Mouse (Mus musculus): ENCODE measurements at regions not wholly inside any gene's neighbourhood (a gene's known extent, or its start where the extent isn't known, plus 50 kb on each side); places are given as distances from the start of the nearest gene placed in this dataset.

- H3K4me3 ChIP-seq: no peak overlapping the region
- intact Hi-C loops (cut with DNase I): no loop called here
- H3K27ac ChIP-seq: no peak overlapping the region
- DNase-seq: no peak
- TF ChIP-seq CTCF (IDR thresholded peaks at IDR 0.05): no peak
These were observed 223.8 kb upstream of the Zfp637 start for GRCm38 (mm10) chr6:117617168-117617567.

GRCm38 (mm10) chr6:117617951-117618350, 223.0 kb upstream of the Zfp637 start:
- no peak for TF ChIP-seq CTCF (IDR thresholded peaks at IDR 0.05)
- H3K27ac ChIP-seq: no peak overlapping the region
- no peak for DNase-seq
- intact Hi-C loops (cut with DNase I): no loop called here
- H3K4me3 ChIP-seq: no peak overlapping the region

- intact Hi-C loops (cut with DNase I): no loop called here
- no peak for TF ChIP-seq CTCF (IDR thresholded peaks at IDR 0.05)
- no peak for DNase-seq
These were observed 221.4 kb upstream of the Zfp637 start for GRCm38 (mm10) chr6:117619606-117620005.

GRCm38 (mm10) chr6:117622446-117622845, 218.5 kb upstream of the Zfp637 start:
- no peak for DNase-seq
- intact Hi-C loops (cut with DNase I): no loop called here
- Histone ChIP-seq H3K27ac (no peak overlapping the region), H3K4me3 (no peak overlapping the region)
- TF ChIP-seq CTCF (IDR thresholded peaks at IDR 0.05): no peak

More at GRCm38 (mm10) chr6:117619606-117620005, 221.4 kb upstream of the Zfp637 start:
- no peak overlapping the region for H3K27ac ChIP-seq
- no peak overlapping the region for H3K4me3 ChIP-seq

- intact Hi-C loops (cut with DNase I): no loop called here
- Histone ChIP-seq H3K4me3 (no peak overlapping the region), H3K27ac (no peak overlapping the region)
- TF ChIP-seq CTCF (IDR thresholded peaks at IDR 0.05): no peak
- no peak for DNase-seq
These were observed 218.0 kb upstream of the Zfp637 start for GRCm38 (mm10) chr6:117622946-117623345.

GRCm38 (mm10) chr6:117625716-117626115, 215.3 kb upstream of the Zfp637 start:
- no peak for DNase-seq
- peak overlapping the region; percentile 70 for H3K27ac ChIP-seq
- no peak for TF ChIP-seq CTCF (IDR thresholded peaks at IDR 0.05)
- H3K4me3 ChIP-seq: no peak overlapping the region
- intact Hi-C loops (cut with DNase I): no loop called here

- DNase-seq: no peak
- H3K4me3 ChIP-seq: no peak overlapping the region
- TF ChIP-seq CTCF (IDR thresholded peaks at IDR 0.05): no peak
- intact Hi-C loops (cut with DNase I): no loop called here
- H3K27ac ChIP-seq: no peak overlapping the region
These were observed 213.5 kb upstream of the Zfp637 start for GRCm38 (mm10) chr6:117627461-117627860.

GRCm38 (mm10) chr6:117646628-117647027, 194.4 kb upstream of the Zfp637 start:
- intact Hi-C loops (cut with DNase I): no loop called here

GRCm38 (mm10) chr6:117650541-117650940, 190.4 kb upstream of the Zfp637 start:
- Histone ChIP-seq H3K4me3 (no peak overlapping the region), H3K27ac (no peak overlapping the region)
- no peak for TF ChIP-seq CTCF (IDR thresholded peaks at IDR 0.05)
- intact Hi-C loops (cut with DNase I): no loop called here
- no peak for DNase-seq

More at GRCm38 (mm10) chr6:117646628-117647027, 194.4 kb upstream of the Zfp637 start:
- Histone ChIP-seq H3K4me3 (no peak overlapping the region), H3K27ac (0 out of 2 replicates have a peak overlapping the region, but pooled peaks have one; percentile 16)
- DNase-seq: peak; percentile 45
- peak; percentile 17; the same call in 1 of the 2 replicates for TF ChIP-seq CTCF (IDR thresholded peaks at IDR 0.05)

GRCm38 (mm10) chr6:117651551-117651950, 189.4 kb upstream of the Zfp637 start:
- H3K27ac ChIP-seq: peak overlapping the region; percentile 77
- no peak for DNase-seq
- H3K4me3 ChIP-seq: no peak overlapping the region
- no peak for TF ChIP-seq CTCF (IDR thresholded peaks at IDR 0.05)
- intact Hi-C loops (cut with DNase I): no loop called here

- Histone ChIP-seq H3K4me3 (no peak overlapping the region), H3K27ac (peak overlapping the region; percentile 77)
- no peak for DNase-seq
- intact Hi-C loops (cut with DNase I): no loop called here
- no peak for TF ChIP-seq CTCF (IDR thresholded peaks at IDR 0.05)
These were observed 189.0 kb upstream of the Zfp637 start for GRCm38 (mm10) chr6:117652012-117652411.

- Histone ChIP-seq H3K27ac (peak overlapping the region; percentile 76), H3K4me3 (no peak overlapping the region)
- no peak for TF ChIP-seq CTCF (IDR thresholded peaks at IDR 0.05)
- intact Hi-C loops (cut with DNase I): no loop called here
- DNase-seq: peak; percentile 82
These were observed 188.1 kb upstream of the Zfp637 start for GRCm38 (mm10) chr6:117652917-117653316.

- Histone ChIP-seq H3K27ac (peak overlapping the region; percentile 56), H3K4me3 (peak overlapping the region; percentile 7)
- DNase-seq: peak; percentile 26
- no peak for TF ChIP-seq CTCF (IDR thresholded peaks at IDR 0.05)
- intact Hi-C loops (cut with DNase I): no loop called here
These were observed 187.0 kb upstream of the Zfp637 start for GRCm38 (mm10) chr6:117653886-117654425.

GRCm38 (mm10) chr6:117655986-117656385, 185.0 kb upstream of the Zfp637 start:
- intact Hi-C loops (cut with DNase I): no loop called here
- H3K27ac ChIP-seq: no peak overlapping the region
- TF ChIP-seq CTCF (IDR thresholded peaks at IDR 0.05): no peak
- DNase-seq: no peak
- H3K4me3 ChIP-seq: no peak overlapping the region

Measured in gastrocnemius, adult 2 months (tissue).